Mouse (Mus musculus): ENCODE measurements at regions not wholly inside any gene's neighbourhood (a gene's known extent, or its start where the extent isn't known, plus 50 kb on each side); places are given as distances from the start of the nearest gene placed in this dataset.

DNA sequence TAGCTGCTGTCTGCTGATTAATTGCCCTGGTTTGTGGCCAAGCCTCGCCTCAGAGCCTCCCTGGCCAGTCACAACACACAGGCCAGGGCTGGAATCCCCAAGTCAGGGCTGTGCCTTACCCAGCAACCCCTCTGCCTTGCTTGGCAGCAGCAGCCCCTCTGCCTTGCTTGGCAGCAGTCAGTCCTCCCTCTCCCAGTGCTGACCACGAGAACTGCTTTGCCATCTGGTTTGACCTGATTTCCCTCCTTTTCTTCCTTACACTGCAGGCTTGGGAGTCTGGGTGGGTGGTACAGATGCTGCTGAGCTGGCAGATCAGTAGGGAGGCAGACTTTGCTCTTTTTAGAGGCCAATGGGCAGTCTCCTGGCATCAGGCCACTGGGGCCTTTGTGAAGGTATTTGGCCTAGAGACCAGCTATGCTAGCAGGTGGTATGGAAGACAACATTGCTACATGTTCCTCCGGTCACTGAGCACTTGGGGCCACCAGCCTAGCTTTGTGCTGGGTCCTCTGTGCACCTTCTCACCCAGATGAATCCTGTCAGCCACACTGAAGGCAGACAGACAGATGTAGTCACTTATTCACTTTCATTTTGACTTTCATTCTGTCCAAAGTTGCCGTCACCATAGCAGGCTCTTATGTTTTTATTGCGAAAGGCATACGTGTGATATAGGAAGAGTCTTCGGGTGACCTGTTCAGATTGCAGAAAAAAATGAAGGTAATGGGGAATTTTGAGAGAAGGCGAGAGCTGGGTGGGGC is 64.4 kb upstream of the Cpeb4 start:
- no peak for TF ChIP-seq CTCF (conservative IDR thresholded peaks at IDR 0.05; ENCODE audit: insufficient read depth, insufficient read length, low read depth, low read length)
- TF ChIP-seq POLR2A (IDR thresholded peaks at IDR 0.05; ENCODE audit: low read depth, low read length) = no peak

All from kidney, adult 2 months (tissue).